Mouse (Mus musculus) Patski (cell line): Measurements from ENCODE around the gene Wfikkn1. TPM values are rescaled to one million over a fixed set of nuclear protein-coding genes. Genes with fewer than 3 reads are reported as not detected.

Experiments
- ATAC-seq: fragments of 100-300 bp; one replicate; pipeline ENCODE4 v1.8.0; 2021
- CTCF ChIA-PET: fragments of 350-600 bp; sonication (Branson Sonifier 250); formaldehyde crosslinking; loops from one replicate; lab custom pipeline; 2022; ENCODE audit warnings: inconsistent platforms; lab: Charles Lee
- POLR2A ChIA-PET: fragments of 350-600 bp; sonication (Branson Sonifier 250); formaldehyde crosslinking; loops from one replicate; lab custom pipeline; 2022; ENCODE audit warnings: antibody characterized with exemption, inconsistent platforms; lab: Charles Lee
- DNase-seq: peaks from one replicate; pipeline ENCODE4 v3.0.0-alpha.2; 2011; ENCODE audit warnings: low read depth, low spot score
- H3K27me3 ChIP-seq: fragments of 371-371 bp; one replicate; pipeline ENCODE4 v1.5.1; 2021
- CTCF ChIP-seq: fragments of 100-300 bp; IDR thresholded peaks from one replicate; pipeline ENCODE4 v1.5.1; 2021
- in situ Hi-C: fragments of 300-500 bp; cut with MboI; formaldehyde crosslinking; loops from 3 replicates; pipeline ENCODE4 v1.11.1; 2018; ENCODE audit warnings: low pct_unique_long_range_greater_than_20kb, mixed read lengths
- polyA plus RNA-seq: library from polyadenylated mRNA; unstranded; gene quantifications from one replicate; pipeline ENCODE4 v1.2.3, GENCODE M21; 2021

Wfikkn1 gene
- polyA plus RNA-seq, 1 experiment from 2014 or later, result 0.35 TPM

DNA sequence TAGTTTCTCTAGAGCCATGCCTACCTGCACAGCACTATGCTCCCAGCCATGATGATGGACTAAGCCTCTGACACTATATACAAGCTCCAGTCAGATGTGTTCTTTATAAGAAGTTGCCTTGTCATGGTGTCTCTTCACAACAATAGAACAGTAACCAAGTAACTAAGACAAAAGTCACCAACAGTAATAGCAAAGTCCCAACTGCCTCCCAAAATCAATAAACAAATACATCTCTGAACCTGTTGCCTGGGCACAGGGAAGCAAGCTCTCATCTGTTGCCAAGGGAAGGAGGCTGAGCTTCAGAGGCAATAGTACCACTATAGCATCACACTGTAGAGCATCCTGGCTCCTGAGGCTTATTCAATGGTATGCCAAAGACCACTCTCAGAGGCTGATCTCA lies 6.1 kb upstream of the Wfikkn1 start:
- TF ChIP-seq CTCF, result no peak
- no peak for ATAC-seq
- ChIA-PET CTCF (interaction anchor here (0.8 kb wide), 1 partner anchor 8 kb away, joined by 5 read pairs; no protein-coding TSS in a partner anchor), POLR2A (no interaction called here)
- DNase-seq, result no peak
- in situ Hi-C loops, result no loop called here
- no peaks in the 10 kb centered on the region for H3K27me3 ChIP-seq

DNA sequence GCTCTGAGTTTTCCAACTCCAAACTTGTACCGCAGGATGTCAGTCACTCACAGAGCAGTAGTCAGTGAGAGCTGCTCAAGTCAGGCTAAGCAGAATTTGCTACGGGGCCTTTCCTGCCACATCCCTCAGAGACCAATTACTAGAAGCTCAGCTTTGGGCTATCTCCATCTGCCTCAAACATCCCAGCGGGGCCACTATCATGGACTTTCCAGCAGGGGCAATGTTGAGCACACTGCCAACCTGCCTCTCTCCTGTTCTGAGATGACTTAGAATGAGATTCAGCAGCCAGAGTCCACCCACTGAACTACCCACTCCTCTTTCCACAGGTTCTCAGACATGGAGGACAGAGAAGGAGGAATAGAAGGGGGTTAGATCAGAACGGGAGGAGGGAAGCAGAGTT lies 5.0 kb upstream of the Wfikkn1 start:
- ChIA-PET CTCF (interaction anchor here (1.2 kb wide), 1 partner anchor 110 kb away, joined by 3 read pairs; no protein-coding TSS in a partner anchor), POLR2A (no interaction called here)
- ATAC-seq, result no peak
- H3K27me3 ChIP-seq, result no peaks in the 10 kb centered on the region
- TF ChIP-seq CTCF, result no peak
- no peak for DNase-seq
- in situ Hi-C loops, result no loop called here

DNA sequence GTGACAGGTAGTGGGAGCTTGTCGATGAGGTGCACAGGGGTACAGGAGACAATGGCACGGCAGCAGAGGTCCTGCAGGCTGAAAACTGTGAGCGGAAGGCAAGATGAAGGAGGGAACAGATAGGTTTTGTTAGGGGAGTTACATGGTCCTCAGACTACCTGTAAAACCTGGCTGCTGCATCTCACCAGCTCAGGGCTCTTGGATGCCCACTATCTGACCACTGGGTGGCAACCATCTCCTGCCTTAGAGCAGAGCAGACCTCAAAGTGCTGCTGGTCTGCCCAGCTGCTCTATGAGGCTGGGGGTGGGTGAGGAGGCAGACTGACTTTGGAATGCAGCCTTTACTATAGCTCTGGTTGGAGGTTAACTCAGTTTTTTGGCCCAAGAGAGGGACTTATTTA lies 3.2 kb upstream of the Wfikkn1 start:
- ChIA-PET CTCF (interaction anchor here (2.4 kb wide), 1 partner anchor 10 kb away, joined by 9 read pairs; no protein-coding TSS in a partner anchor), POLR2A (interaction anchor here (1.4 kb wide), 1 partner anchor 101 kb away, joined by 3 read pairs; no protein-coding TSS in a partner anchor)
- no peak for TF ChIP-seq CTCF
- H3K27me3 ChIP-seq, result no peaks in the 10 kb centered on the region
- ATAC-seq, result no peak
- in situ Hi-C loops, result no loop called here
- no peak for DNase-seq

DNA sequence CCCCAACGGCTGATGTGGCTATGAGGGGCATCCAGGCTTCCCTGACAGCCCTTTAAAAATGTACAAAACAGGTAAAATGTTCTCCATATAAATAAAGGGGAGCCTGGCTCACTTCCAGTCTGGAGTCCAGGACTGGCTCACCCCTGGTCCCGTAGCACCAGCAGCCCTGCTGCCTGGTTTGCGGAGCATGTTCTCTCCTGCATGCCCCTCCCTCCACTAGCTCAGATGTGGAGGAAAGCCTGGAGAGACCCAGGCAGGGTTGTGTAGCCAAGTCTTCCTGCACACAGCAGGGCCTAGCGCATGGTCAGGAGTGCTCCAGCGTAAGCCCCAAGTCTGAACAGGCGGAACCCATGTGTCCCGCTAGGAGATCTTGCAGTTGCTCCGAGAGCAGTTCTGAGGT lies 2.6 kb upstream of the Wfikkn1 start:
- ChIA-PET POLR2A (interaction anchor here (1.4 kb wide), 1 partner anchor 101 kb away, joined by 3 read pairs; no protein-coding TSS in a partner anchor), CTCF (interaction anchor here (2.4 kb wide), 1 partner anchor 11 kb away, joined by 9 read pairs; no protein-coding TSS in a partner anchor)
- H3K27me3 ChIP-seq, result no peaks in the 10 kb centered on the region
- in situ Hi-C loops, result no loop called here
- DNase-seq, result no peak
- ATAC-seq, result no peak
- no peak for TF ChIP-seq CTCF

DNA sequence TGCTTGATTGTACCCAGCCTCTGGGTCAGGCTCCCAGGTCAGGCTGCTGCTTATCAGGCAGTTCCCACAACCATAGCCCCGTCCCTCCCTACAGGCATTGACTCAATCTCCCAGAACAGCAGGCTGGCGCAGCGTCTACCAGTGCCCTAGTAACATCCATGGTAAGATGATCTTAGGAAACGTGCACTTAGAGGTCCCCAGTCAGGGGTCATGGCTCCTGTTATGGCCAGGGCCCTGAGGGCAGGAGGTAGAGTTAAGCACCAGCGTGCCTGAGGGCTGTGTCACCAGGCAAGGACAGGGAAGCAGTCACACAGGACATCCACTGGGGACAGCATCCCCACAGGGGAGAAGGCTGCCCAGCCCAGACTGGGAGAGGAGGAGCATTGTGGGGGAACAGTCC lies 1.6 kb upstream of the Wfikkn1 start:
- in situ Hi-C loops, result no loop called here
- TF ChIP-seq CTCF, result no peak
- DNase-seq, result no peak
- ATAC-seq, result no peak
- POLR2A ChIA-PET, result no interaction called here
- CTCF ChIA-PET, result interaction anchor here (2.4 kb wide), 1 partner anchor 12 kb away, joined by 9 read pairs; no protein-coding TSS in a partner anchor
- H3K27me3 ChIP-seq, result no peaks in the 10 kb centered on the region

DNA sequence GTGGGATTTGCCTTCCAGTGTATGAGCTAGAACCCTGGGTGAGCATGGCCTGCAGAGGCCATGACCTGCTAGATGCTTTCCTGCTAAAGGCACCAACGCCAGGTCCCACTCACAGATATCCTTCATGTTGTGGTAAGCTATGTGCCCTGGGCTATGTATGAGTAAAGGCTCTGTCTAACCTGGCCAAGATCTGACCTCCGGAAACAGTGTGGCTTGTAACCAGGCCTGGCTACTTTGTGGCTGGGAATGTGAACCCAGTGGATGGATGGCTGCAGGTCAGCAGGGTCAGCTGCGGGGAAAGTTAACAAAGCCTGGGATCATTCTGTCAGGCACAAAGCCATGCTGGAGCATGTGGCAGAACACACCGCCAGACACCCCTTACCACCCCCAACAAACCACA lies 1.0 kb upstream of the Wfikkn1 start:
- POLR2A ChIA-PET, result interaction anchor here (0.7 to 0.8 kb wide), 2 partner anchors 19 to 30 kb away, joined by 3 to 4 read pairs; no protein-coding TSS in a partner anchor
- TF ChIP-seq CTCF, result no peak
- in situ Hi-C loops, result no loop called here
- DNase-seq, result no peak
- no peaks in the 10 kb centered on the region for H3K27me3 ChIP-seq
- CTCF ChIA-PET, result interaction anchor here (0.9 to 1.0 kb wide), 2 partner anchors 36 to 131 kb away, joined by 4 to 5 read pairs; no protein-coding TSS in a partner anchor
- no peak for ATAC-seq

DNA sequence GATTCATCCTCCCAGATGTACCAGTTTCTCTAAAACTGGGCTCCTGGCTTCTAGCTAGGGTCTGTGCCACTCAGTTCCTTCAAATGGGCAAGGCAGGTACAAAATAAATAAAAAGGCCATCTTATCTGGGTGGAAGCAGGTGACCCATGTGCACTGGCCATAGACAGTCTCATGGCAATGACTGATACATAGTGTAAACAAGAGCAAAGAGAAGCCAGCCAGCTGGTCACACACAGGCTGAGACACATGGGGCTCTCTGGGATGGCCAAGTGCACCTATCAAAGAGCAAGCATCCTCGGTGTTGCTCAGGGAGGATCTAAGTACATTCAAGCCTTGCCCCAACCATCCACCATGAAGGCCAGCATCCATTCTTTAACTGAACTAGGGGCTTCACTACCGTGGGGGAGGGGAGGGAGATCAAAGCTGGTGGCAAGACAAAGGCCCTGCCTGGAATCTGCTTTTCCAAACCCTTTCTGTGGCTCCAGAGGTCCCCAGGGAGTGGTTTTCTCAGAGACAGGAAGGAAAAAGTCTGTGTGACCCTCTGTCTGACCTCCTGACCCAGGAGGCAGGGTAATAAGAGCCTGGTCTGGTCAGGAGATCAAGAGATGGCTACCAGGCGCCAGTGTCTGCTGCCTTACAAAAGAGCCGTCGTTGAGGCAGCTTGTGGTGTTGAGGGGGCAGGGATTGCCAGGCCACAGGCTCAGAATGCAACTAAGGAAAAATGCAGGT lies 419 bp upstream of the Wfikkn1 start:
- DNase-seq (no peak), ATAC-seq (no peak)
- ChIA-PET POLR2A (interaction anchor here (0.7 to 0.8 kb wide), 2 partner anchors 18 to 30 kb away, joined by 3 to 4 read pairs; no protein-coding TSS in a partner anchor), CTCF (interaction anchor here (0.9 to 1.0 kb wide), 2 partner anchors 36 to 131 kb away, joined by 4 to 5 read pairs; no protein-coding TSS in a partner anchor)
- in situ Hi-C loops, result no loop called here
- H3K27me3 ChIP-seq, result no peaks in the 10 kb centered on the region
- TF ChIP-seq CTCF, result no peak

DNA sequence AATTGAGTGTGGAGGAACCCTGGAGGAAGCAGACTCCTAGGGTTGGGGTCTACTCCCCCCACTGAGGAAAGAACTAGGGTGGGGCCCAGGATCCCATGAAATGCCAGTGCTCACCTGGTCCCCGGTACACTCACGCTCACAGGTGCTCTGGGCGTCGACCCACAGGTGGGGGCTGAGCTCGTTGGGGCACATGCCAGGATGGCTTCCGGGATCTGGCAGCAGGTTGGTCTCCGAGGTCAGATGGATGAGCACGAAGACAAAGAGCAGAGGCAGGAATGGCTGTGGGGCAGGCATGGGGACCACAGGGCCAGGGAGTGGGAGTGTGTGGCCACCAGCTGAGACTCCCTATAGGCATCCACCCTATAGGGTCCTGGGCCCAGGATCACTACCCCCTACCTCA lies 908 bp downstream of the Wfikkn1 start:
- DNase-seq (no peak), ATAC-seq (no peak)
- in situ Hi-C loops, result no loop called here
- ChIA-PET CTCF (interaction anchor here (0.7 to 1.2 kb wide), 4 partner anchors 11 to 137 kb away, joined by 3 to 4 read pairs (median 3); partner anchors contain the start of gene Mcrip2), POLR2A (interaction anchor here (1.4 kb wide), 1 partner anchor 11 kb away, joined by 3 read pairs; the partner anchor contains the start of gene Mcrip2)
- no peaks in the 10 kb centered on the region for H3K27me3 ChIP-seq
- TF ChIP-seq CTCF, result no peak

DNA sequence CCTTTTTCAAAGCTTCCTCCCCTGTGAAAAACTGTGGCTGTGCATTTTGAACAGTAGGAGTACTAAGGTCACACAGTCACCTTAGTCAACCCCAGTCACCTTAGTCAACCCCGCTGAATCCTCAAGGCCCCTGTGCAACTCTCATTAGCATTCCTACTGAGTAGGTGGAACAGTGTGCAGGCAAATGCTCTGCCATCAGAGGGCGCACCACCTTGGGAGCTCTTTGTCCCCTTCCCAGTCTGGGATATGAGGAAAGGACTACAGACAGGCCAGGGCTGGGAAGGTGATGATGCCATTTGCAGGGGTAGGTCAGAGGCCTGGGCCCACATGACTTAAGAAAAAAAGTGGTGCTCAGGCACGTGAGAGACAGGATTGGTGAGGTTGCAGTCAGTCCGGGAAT lies 1.4 kb downstream of the Wfikkn1 start:
- in situ Hi-C loops, result no loop called here

DNA sequence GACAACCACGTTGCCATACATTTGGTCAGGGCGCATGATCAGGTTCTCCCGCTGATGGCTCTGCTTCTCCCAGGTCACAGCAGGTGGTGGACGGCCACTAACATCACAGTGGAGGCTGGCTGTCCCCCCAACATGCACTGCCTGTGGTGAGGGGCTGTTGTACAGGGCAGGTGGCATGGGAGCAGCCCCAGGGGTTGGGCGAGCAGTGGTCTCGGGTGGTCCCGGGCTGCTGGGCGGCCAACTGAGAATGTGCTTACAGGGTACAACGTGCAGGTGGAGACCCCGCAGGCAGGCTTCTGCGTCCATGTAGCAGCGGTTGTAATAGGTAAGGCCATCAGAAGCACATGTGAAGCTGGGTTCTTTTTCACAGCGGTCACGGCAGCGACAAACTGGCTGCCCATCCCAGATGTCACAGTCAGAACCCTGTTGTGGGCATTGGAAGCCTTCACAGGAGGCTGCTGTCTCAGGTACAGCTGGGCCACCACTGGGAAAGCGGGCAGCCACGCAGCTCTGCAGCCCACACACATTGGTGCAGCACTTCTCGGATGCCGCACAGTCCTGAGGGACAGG lies 2.0 kb downstream of the Wfikkn1 start:
- no peak for ATAC-seq
- in situ Hi-C loops, result no loop called here
- no peaks in the 10 kb centered on the region for H3K27me3 ChIP-seq
- no peak for TF ChIP-seq CTCF
- ChIA-PET CTCF (interaction anchor here (1.2 kb wide), 2 partner anchors 10 to 139 kb away, joined by 3 to 4 read pairs; partner anchors contain the start of gene Mcrip2), POLR2A (interaction anchor here (1.4 kb wide), 1 partner anchor 10 kb away, joined by 3 read pairs; the partner anchor contains the start of gene Mcrip2)
- DNase-seq, result no peak

More for the DNA sequence above, 1.4 kb downstream of the Wfikkn1 start:
- no peak for ATAC-seq
- POLR2A ChIA-PET, result interaction anchor here (1.4 kb wide), 1 partner anchor 11 kb away, joined by 3 read pairs; the partner anchor contains the start of gene Mcrip2
- CTCF ChIA-PET, result interaction anchor here (0.7 to 1.2 kb wide), 4 partner anchors 11 to 138 kb away, joined by 3 to 4 read pairs (median 3); partner anchors contain the start of gene Mcrip2
- no peak for TF ChIP-seq CTCF
- no peak for DNase-seq
- H3K27me3 ChIP-seq, result no peaks in the 10 kb centered on the region
